18 mouse cellular contexts compared by ENCODE assay signal in the genomic region with DNA sequence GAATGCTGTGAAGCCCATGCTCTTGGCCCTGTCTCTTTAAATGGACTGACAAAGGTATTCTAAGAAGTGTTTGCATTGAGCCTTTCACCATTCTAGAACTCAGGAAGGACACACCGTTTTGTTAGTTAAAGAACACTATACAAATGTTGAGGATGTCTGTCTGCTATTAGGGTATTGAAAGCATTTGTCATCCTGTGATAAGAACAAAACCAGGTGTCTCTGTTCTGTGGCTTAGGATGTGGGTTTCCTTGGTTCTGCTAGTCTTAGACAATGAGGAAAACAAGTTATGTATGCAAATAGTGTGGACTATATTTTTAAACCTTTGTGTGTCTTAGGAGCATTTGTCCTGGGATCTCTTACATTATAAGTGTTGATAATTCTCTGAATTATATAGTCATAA.
DNase-seq lines count a peak whose midpoint lies in the region; ATAC-seq lines count a peak whose summit lies in the region.
"Had no signal": no experiment of that assay in that cellular context is flagged by ENCODE, and none has a peak within 500 bp of the region (broad histone marks: within the 10 kb centered on the region; RNA-seq: fewer than 3 reads in every experiment).

No protein-coding gene starts in this region.

- ATAC-seq in CD4-positive, CD25-positive, alpha-beta regulatory T cell, adult 4 months: peak; percentile 92
- peak; percentile 91 for ATAC-seq in inflammation-experienced regulatory T-cells, adult 6 months
- ATAC-seq: forebrain, postnatal 0 days; intestine, embryonic 16.5 days had no signal

- DNase-seq in 416B (ENCODE audit: low read depth): peak; percentile 92
- DNase-seq in T-cell, adult 2 months (ENCODE audit: low spot score): peak; percentile 25
- DNase-seq in lung, postnatal 36 days: no peak
- DNase-seq in right cerebral cortex, adult 2 months (ENCODE audit: low spot score in 2 of 2): no peak
- DNase-seq in cerebellum, adult 8-10 months: no peak
- DNase-seq: adrenal gland, postnatal 25 days; cerebellum, adult 18-20 months; cerebellum, postnatal 25 days; forebrain, postnatal 0 days; gastrocnemius, postnatal 10 days; heart, postnatal 10 days; kidney, postnatal 14 days; layer of hippocampus, adult 9-11 months; lung, postnatal 4 days; right cerebral cortex, postnatal 14 days had no signal

Comparison
In these comparisons a context has a peak if more than half of its experiments do, and no peak if none do; other contexts are left out.
1. DNase-seq: peak in 416B (single experiment) and T-cell, adult 2 months (single experiment); none in lung, postnatal 36 days (single experiment), right cerebral cortex, adult 2 months (0 of 2) and cerebellum, adult 8-10 months (single experiment).